8 mouse cellular contexts compared by ENCODE assay signal in the genomic region with DNA sequence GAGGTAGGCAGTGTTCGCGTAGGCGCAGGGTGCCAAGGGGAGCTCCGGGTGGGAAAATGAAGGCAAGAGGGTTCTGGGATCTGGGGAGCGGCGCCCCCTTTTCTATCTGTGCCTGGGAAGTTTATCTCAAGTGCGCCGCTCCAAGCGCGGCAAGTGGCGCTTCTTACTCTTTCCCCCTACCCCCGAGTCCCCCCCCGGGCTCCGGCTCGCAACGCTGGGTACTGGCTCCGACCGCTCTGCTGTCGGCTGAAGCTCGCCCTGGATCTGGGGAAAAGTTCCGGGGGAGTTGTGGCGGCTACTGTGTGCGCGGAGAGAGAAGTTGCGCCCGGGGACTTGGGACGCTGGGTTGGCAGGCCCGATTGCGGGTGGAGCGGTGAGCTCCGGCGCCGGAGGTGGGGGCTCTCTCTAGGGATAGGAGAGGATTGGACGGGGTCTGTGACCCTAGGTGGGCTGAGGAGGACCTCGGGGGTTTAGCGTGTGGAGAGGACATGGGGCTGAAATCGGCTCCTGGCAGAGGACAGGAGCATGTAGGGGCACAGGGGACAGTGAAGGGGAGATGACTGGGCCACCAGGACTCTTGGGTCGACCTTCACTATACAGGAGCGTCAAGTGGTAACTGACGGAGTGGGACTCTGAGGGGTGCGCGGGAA. TPM values are rescaled to one million over a fixed set of nuclear protein-coding genes. Genes with fewer than 3 reads are reported as not detected.
DNase-seq lines count a peak whose midpoint lies in the region; ATAC-seq and TF ChIP-seq lines count a peak whose summit lies in the region.

No protein-coding gene starts in this region.

- no peak for TF ChIP-seq CTCF in layer of hippocampus, adult 2 months (conservative IDR thresholded peaks at IDR 0.05)
- TF ChIP-seq CTCF in liver, embryonic 14.5 days (IDR thresholded peaks at IDR 0.05; ENCODE audit: low read depth): no peak

- H3K36me3 ChIP-seq in forebrain, embryonic 11.5 days (ENCODE audit: control insufficient read depth, insufficient read depth, low read length): no peaks in the 10 kb centered on the region
- no peaks in the 10 kb centered on the region for H3K36me3 ChIP-seq in hindbrain, embryonic 13.5 days
- no peaks in the 10 kb centered on the region for H3K36me3 ChIP-seq in liver, embryonic 14.5 days (replicated peaks; ENCODE audit: control insufficient read depth, insufficient read depth, low read depth)

- WGBS in forebrain, embryonic 11.5 days: 1% methylated on average over 42 of the region's 42 CpGs
- WGBS in hindbrain, embryonic 13.5 days: 0% methylated on average over 42 of the region's 42 CpGs
- 2% methylated on average over 42 of the region's 42 CpGs for WGBS in liver, embryonic 14.5 days (ENCODE audit: insufficient replicate concordance)

- DNase-seq in layer of hippocampus, adult 2 months (ENCODE audit: low spot score in 2 of 2): no peak
- no peak for DNase-seq in layer of hippocampus, adult 18-20 months (ENCODE audit: low spot score in 2 of 2)
- DNase-seq in forebrain, embryonic 11.5 days (ENCODE audit: low spot score): peak; percentile 66
- no peak for DNase-seq in liver, embryonic 14.5 days (ENCODE audit: low read depth in 3 of 3, low spot score in 3 of 3)
- DNase-seq in skeletal muscle tissue, adult 2 months (ENCODE audit: low read depth, low spot score): peak; percentile 20
- DNase-seq in MN1 (ENCODE audit: low spot score): no peak
- no peak for DNase-seq in spleen, postnatal 10 days (ENCODE audit: low spot score in 2 of 2)

- H3K27me3 ChIP-seq in forebrain, embryonic 11.5 days (ENCODE audit: control insufficient read depth, insufficient read depth, low read length): peaks cover 38% of the 10 kb centered on the region
- peaks cover 89% of the 10 kb centered on the region for H3K27me3 ChIP-seq in hindbrain, embryonic 13.5 days
- H3K27me3 ChIP-seq in liver, embryonic 14.5 days (ENCODE audit: control insufficient read depth, insufficient read depth, low read length): peaks cover 85% of the 10 kb centered on the region

- TF ChIP-seq EP300 in liver, embryonic 14.5 days (IDR thresholded peaks at IDR 0.05; ENCODE audit: low read depth): no peak

- H3K4me3 ChIP-seq in layer of hippocampus, adult 2 months: peak overlapping the region; percentile 71
- peak overlapping the region; percentile 55 for H3K4me3 ChIP-seq in forebrain, embryonic 11.5 days (ENCODE audit: low read depth, low read length)
- H3K4me3 ChIP-seq in hindbrain, embryonic 13.5 days: peak overlapping the region; percentile 60
- peak overlapping the region in 1 of 2 experiments; percentile 38; a peak in 2 of 4 replicates for H3K4me3 ChIP-seq in liver, embryonic 14.5 days (ENCODE audit: insufficient read depth in 1 of 2, low read depth in 2 of 2, low read length in 2 of 2)

- H3K4me2 ChIP-seq in forebrain, embryonic 11.5 days (ENCODE audit: low read depth, low read length, severe bottlenecking): peak overlapping the region; percentile 99
- H3K4me2 ChIP-seq in hindbrain, embryonic 13.5 days: peak overlapping the region; percentile 99
- H3K4me2 ChIP-seq in liver, embryonic 14.5 days (ENCODE audit: low read depth): peak overlapping the region; percentile 54

- H3K9ac ChIP-seq in forebrain, embryonic 11.5 days (ENCODE audit: low read length): peak overlapping the region; percentile 60
- peak overlapping the region; percentile 69 for H3K9ac ChIP-seq in hindbrain, embryonic 13.5 days
- H3K9ac ChIP-seq in liver, embryonic 14.5 days (replicated peaks): no peak overlapping the region

- H3K4me1 ChIP-seq in forebrain, embryonic 11.5 days (replicated peaks; ENCODE audit: control insufficient read depth, insufficient read depth, low read length): peaks cover 20% of the 10 kb centered on the region
- H3K4me1 ChIP-seq in hindbrain, embryonic 13.5 days (replicated peaks): peaks cover 62% of the 10 kb centered on the region
- no peaks in the 10 kb centered on the region for H3K4me1 ChIP-seq in liver, embryonic 14.5 days (replicated peaks; ENCODE audit: control insufficient read depth in 2 of 2, insufficient read depth in 2 of 2, low read length in 1 of 2)

- no peaks in the 10 kb centered on the region for H3K9me3 ChIP-seq in forebrain, embryonic 11.5 days (ENCODE audit: control insufficient read depth, low read length)
- H3K9me3 ChIP-seq in hindbrain, embryonic 13.5 days: no peaks in the 10 kb centered on the region
- H3K9me3 ChIP-seq in liver, embryonic 14.5 days (ENCODE audit: control insufficient read depth, low read length): no peaks in the 10 kb centered on the region

- H3K27ac ChIP-seq in layer of hippocampus, adult 2 months: no peak overlapping the region
- H3K27ac ChIP-seq in forebrain, embryonic 11.5 days (ENCODE audit: low read depth, low read length): no peak overlapping the region
- peak overlapping the region; percentile 80 for H3K27ac ChIP-seq in hindbrain, embryonic 13.5 days
- no peak overlapping the region for H3K27ac ChIP-seq in liver, embryonic 14.5 days

- ATAC-seq in forebrain, embryonic 11.5 days (replicated peaks; ENCODE audit: low FRiP score): no peak
- no peak for ATAC-seq in hindbrain, embryonic 13.5 days (ENCODE audit: low FRiP score)
- ATAC-seq in liver, embryonic 14.5 days (ENCODE audit: insufficient read depth): no peak

RNA-seq across cellular contexts. Expression of a gene that starts 1.1 kb away (rescaled TPM):
- total RNA-seq in layer of hippocampus, adult 2 months (2021): under 1 TPM; 0.34 to 0.56 TPM
- total RNA-seq in layer of hippocampus, adult 18-20 months (2021): under 1 TPM; 0.61 to 0.62 TPM
- polyA plus RNA-seq in forebrain, embryonic 11.5 days (2014; fragmentation: Nextera tagmentation; extraction: Ambion mirVana): 3.4 and 3.6 TPM in 2 replicates
- polyA plus RNA-seq in hindbrain, embryonic 13.5 days (2015; fragmentation: Nextera tagmentation; extraction: Ambion mirVana): 6.7 and 8.1 TPM in 2 replicates
- polyA plus RNA-seq in liver, embryonic 14.5 days (2012; rRNA removed): 0.39 and 0.43 TPM in 2 replicates
- polyA plus RNA-seq in liver, embryonic 14.5 days (2014; fragmentation: Nextera tagmentation; extraction: Ambion mirVana): 0.29 and 0.32 TPM in 2 replicates

Comparison
In these comparisons a context has a peak if more than half of its experiments do, and no peak if none do; other contexts are left out.
1. DNase-seq: peak in forebrain, embryonic 11.5 days (single experiment) and skeletal muscle tissue, adult 2 months (single experiment); none in layer of hippocampus, adult 2 months (0 of 2), layer of hippocampus, adult 18-20 months (0 of 2), liver, embryonic 14.5 days (0 of 3), MN1 (single experiment) and spleen, postnatal 10 days (0 of 2).
2. Peak in every context shown above with its lines, with median percentiles within 50 percentile points of each other: H3K4me2 ChIP-seq.